Mouse (Mus musculus) ovary, adult 10 weeks (tissue): Measurements from ENCODE around the gene 1700080O16Rik. TPM values are rescaled to one million over a fixed set of nuclear protein-coding genes. Genes with fewer than 3 reads are reported as not detected.

Source experiments
- polyA plus RNA-seq: library from polyadenylated mRNA; stranded (reverse); fragments of 350-450 nt; fragmentation: Illumina TruSeq; extraction: RNeasy Lipid Tissue Mini Kit (QIAGEN cat#74804); gene quantifications from one replicate; pipeline ENCODE4 v1.2.3, GENCODE M21; 2014

Gene 1700080O16Rik
- polyA plus RNA-seq = not detected

DNA sequence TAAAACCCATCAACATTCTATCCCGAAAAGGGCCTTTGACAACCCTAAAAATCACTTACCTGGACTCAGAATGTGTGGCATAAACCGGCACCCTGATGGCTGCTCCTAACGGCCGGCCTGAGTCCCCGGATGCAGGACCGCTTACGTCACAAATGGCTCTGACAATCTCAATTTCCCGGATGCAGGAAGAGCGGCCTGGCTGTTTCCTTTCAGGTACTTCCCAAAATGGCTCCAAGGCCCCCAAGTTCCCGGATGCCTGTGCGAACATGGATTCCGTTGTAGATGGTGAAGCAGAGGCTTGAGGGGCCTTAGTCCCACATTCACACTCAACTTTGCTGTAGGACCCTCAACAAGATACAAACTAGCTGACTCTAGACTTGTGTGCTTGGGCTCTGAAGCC is at the start of gene 1700080O16Rik:
1700080O16Rik (minus strand) TSS at position 101 of the 400 bp plus-strand sequence.

Other genes starting within 250 kb of the 1700080O16Rik start
- 0.23 TPM for gene Usp26, start 171.5 kb downstream of the 1700080O16Rik start, polyA plus RNA-seq
- 87.7 TPM for gene Gpc4, start 192.5 kb upstream of the 1700080O16Rik start, polyA plus RNA-seq